Mouse (Mus musculus) fibroblast of lung, adult 2 months (primary cell): ENCODE data around the gene Rint1.
"Not testable (repeated sequence)": the region's sequence is repeated elsewhere in the genome, so short reads cannot be mapped to it uniquely, and the experiment has no call there.

ENCODE experiments used
- DNase-seq: peaks from one replicate; pipeline ENCODE4 v3.0.0-alpha.2; 2011; ENCODE audit warnings: low read depth

Gene Rint1

DNA sequence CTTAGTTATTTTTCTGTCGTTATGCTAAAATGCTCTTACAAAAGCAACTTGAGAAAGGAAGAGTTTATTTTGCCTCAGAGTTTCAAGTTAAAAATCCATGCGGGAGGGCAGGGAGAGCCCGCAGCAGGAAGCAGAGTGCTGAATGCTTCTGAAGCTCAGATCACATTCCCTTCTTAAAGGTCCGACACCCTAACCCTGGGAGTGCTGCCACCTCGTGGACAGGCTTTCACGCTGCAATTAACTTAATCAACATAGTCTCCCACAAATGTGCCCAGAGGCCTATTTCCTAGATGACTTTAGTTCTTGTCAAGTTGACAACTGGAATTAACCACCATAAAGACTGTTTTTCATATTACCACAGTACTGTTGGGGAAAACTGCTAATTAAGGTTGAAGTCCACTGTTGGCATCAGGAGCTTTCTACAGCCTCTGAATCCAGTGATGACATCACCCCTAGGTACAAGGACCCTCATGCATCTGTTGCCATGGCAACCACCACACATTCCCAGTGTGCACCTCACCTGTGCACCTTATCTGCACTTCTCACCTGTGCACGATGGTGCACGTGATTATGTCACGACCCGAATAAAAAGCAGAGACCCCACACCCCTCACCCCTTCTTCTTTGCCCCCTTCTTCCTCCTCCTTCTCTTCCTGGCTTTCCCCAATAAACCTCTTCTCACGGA lies 39.0 kb downstream of the Rint1 start:
- DNase-seq: no peak

DNA sequence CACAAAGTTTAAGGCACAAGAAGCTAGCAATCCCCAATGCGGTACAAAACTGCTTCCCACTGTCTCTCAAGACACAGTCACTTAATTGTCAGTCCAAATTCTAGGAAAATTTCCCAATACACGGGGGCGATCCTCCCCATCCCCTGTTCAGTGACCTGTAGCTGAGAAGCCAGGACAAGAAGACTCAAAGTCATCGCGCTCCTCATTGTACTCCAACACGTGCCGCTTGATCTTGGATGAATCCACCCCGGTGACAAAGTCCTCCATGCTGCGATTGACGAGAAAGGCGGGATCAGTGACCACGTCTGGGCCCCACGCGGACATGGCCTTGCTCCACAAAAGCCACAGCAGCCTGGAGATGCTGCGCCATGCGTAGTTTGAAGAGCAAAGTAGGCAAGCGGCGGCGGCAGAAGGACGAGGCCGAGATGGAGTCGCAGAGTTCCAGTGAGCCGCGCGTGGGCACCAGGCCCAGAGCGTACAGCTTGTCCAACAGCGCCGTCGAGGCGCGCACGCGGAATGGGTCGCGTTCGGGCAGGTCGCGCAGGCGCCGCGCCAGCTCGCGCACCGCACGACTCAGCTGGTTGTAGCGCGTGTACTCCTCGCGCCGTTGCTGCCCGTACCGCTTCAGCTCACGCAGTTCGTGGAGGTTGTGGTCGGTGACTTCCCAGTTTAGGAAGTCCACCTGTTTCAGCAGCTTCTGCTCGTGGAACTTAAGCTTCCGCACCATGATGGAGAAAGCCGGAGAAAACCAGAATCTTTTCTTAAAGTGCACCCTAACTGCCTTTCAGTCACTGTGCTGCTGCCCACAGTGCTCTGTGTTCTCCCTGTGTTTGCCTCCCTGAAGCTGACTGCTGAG lies 43.6 kb downstream of the Rint1 start:
- no peak for DNase-seq

DNA sequence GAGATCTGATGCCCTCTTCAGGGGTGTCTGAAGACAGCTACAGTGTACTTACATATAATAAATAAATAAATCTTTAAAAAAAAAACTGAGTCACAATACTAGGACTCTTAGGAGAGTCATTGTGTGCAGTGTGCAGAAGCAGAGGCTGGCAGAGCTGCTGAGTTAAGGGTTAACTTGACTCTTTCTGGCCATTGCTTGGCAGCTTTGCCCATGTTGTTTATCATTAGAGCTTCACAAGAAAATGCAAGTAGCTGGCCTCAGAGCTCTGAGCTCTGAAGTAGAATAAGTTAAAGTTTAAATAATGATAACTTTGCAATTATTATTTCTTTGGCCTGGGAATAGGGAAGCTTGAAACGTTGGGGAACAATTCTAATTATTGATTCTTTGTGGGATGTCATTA lies 48.2 kb downstream of the Rint1 start:
- DNase-seq: not testable (repeated sequence)

DNA sequence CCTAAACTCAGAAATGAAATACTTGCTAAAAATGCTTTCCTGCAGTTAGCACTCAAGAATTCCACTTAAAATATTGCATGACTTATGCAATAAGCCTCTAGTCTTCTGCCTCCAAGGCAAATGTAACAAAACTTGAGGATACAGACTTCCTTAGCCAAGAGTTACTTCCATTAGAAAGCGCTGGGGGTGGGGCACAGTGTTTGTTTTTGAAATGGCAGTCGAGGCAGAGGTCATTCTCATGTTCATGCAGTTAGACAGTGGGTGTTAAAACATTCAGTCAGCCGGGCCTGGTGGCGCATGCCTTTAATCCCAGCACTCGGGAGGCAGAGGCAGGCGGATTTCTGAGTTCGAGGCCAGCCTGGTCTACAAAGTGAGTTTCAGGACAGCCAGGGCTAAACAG lies 50.6 kb downstream of the Rint1 start:
- no peak for DNase-seq

DNA sequence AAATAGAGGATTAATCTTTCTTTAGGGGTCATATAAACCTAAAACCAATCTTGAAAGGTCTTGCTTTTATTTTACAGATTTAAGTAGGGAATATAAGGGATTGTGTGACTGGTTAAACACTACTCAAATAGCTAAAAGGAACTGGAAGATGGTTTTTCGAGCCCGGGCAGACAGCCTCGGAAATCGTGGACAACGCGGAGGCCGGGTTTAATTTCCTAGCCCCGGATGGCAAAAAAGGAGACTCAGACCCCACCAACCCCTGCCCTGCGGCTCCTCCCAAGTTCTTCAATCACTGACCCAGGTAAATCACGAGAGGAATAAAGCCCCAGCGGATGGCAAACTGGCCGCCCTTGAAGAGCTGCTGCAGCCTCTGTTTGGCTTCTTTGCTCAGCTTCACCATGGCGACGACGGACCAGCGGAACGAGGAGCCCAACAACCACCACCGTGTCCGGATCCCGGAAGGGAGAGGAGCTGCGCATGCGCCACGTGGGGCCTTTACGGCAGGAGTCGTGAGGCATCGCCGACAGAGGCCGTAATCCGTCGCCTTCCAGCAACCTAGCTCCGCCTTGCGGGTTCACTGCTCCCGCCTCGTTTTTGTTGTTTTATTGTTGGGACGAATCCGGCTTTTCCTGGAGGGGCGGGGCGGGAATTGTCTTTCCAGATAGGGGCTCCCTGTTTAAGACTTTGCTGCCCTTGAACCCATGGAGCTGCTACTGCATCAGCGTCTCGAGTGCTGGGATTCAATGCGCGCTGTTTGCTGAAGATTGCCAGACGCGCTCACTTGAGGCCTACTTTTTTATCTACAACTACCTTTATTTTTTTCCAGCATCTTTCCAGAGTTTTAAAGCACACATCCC lies 56.4 kb downstream of the Rint1 start, which contains the start of gene Tomm7:
Tomm7 (minus strand) TSS at position 488 of the 857 bp plus-strand sequence.
- DNase-seq: peak; percentile 97

DNA sequence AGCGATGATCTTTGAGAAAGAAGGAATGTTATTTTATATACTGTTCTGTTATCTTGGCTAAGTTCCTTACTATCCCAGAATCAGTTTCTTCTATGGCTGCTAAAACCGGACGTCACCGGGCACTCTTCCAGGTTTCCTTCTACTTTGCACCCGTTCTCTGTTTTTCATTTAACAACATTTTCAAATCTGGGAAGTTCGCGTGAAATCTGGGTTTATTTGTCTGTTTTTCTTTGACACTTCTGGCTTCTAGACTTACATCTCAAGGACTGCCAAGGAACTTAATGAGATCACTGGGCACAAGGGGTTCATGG lies 57.0 kb downstream of the Rint1 start:
- DNase-seq: no peak

DNA sequence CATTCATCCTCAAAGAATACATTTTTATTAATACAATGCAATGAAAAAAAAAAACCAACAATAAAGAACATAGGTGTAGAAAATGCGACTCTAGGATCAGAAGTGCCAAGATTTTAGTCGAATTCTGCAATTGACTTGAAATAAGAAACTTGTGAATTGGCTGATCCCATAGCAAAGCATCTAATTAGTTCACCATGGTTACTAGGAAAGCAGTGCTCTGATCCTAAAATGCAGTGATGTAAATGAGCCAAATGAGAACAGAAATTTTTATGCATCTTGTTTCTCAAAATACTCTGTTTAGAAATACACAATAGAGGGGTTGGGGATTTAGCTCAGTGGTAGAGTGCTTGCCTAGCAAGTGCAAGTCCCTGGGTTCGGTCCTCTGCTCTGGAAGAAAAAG lies 57.6 kb downstream of the Rint1 start:
- no peak for DNase-seq

DNA sequence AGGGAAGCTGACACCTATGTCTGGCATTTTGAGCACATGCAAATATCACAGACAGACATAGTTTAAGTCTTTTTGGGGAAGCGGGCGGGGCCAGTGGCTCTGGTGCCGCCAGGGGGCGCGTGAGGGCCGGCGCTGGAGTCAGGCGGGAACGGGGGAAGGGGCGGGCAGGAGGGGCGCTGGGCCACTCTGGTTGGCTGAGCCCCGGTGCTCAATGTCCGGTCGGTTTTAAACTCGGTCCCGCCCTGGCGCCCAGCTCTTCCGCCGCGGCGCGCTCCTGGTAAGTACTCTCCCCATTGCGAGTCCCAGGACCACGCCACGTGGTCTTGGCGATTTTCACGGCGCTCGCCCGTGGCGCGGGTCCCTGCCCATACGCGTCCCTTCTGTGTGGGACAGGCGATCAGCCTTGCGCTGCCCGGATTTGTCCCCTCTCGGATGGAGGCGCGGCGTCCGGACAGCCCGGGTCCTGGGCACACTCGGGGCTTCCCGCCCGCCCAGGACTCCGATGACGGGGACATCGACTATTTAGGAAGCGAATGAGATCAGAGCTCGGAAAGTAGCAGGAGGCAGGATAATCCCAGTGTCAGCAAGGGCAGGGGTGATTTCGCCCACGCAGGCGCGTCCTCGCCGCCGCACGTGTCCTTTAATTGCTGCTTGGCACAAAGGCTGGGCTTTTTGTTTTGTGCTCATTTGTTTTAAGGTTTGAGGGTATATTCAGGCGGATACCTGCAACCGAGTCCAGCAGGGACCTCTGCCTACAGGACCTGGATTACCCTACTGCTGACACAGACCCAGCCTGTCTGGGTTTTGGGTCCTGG lies 63.0 kb downstream of the Rint1 start:
- DNase-seq: peak; percentile 61

DNA sequence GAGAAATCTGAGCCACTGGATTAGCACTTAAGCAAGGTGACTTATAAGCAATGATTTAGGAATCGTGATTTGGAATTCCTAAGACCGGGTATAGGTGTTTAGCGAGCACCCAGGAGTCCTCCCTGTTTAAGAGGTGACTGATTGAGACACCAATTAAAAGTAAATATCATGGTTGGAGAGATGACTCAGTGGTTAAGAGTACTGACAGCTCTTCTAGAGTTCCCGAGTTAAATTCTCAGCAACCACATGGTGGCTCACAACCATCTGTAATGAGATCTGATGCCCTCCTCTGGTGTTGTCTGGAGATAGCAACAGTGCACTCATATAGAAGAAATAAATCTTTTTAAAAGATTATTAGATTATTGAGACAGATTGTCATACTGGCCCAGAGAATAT lies 63.6 kb downstream of the Rint1 start:
- not testable (repeated sequence) for DNase-seq

DNA sequence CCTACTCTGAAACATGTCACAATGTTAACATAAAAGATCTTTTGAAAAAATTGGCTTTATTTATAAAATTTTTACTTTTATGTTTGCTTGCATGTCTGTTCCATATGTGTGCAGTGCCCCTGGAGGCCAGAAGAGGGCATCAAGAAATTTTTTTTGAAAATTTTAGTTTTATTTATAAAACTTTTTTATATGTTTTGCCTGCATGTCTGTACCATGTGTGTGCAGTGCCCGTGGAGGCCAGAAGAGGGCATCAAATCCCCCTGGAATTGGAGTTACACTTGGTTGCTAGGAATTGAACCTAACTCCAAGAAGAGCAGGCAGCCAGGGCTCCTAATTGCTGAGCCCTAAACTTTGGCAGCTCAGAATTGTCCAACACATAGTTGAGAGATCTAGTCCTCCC lies 65.4 kb downstream of the Rint1 start:
- not testable (repeated sequence) for DNase-seq

DNA sequence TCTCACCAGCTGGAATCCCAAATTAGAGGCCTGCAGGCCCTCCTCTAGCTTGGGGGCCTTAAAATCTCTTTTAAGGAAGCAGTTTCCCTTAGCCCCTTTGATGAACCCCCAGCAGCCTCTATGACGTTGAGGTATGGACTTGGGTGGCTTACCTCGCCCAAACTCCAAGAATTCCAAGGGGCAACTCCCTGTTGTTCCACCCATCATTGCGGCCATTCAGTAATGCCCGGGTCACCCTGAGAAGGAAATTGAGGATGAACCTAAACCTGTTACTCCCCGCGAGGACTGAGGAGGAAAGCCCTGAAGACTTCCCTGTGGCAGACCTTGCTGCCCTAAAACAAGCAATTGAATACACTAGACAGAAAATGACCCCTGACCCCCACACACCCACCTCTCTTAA lies 68.0 kb downstream of the Rint1 start:
- DNase-seq: no peak

DNA sequence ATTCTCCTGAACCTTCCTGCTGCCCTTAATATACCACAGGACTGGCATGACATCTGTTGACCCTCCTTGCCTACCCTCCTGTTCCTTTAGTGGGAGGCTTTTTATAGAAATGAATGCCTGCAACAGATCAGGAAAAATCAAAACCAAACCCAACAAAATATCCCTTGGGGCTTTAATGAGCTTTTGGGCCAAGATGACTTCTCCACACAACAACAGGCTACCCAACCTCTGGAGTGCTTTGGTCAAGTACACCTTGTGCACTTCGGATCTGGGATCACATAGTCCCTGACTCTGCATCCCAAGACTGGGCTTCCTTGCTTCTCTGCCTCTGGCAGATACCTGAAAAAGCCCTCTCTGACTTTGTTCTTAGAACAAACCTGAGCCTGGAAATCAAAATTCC lies 68.7 kb downstream of the Rint1 start:
- no peak for DNase-seq

DNA sequence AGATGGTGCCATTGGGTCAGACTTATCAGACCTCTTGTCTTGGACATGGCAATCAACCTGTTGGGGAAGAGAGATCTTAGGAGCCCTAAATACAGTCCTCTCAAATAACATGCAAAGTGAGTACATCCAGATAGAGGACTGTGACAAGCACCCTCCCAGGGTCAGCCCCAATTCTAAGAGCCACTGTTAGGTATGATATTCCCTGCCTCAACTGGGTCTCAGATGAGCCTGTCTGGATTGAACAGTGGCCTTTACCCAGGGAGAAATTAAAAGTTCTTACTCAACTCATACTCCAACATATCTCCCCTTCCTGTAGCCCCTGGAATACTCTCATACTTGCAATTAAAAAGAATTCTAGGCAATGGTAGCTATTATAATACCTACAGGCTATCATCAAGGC lies 69.7 kb downstream of the Rint1 start:
- no peak for DNase-seq

DNA sequence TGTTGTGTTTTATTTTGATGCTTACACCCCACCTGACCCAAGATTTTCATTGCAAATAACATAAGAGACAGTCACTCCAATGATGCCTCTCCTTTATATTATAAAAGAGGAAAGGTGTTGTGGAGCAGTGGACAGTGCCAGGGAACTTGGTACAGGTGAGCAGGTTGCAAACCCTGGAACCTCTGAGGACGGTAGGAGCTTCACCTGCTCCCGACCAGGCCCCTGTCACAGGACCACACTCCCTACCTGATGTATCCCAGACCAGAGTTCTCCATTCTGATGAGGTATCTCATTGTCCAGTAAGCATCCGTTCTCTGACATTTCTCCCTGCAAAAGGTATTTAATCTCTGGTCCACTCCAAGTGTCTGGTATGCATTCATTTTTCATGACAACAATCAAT lies 70.5 kb downstream of the Rint1 start:
- no peak for DNase-seq

DNA sequence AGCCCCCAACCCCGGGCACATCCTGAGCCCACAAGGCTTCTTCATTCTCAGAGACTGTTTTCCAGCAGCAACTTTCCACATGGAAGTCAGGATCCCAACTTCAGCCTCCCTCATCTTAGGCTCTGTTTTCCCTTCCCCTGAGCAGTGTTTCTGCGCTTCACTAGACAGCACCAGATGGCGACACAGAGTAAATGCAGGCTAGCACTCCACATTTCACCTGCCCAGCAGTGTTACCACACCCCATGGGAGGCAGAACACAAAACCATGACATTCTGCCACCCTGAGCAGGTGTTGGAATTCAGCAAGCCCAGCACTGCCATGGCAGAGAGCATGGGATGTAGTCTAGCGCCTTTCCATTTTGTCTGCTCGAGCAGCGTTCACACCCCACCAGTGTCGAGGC lies 71.1 kb downstream of the Rint1 start:
- no peak for DNase-seq

DNA sequence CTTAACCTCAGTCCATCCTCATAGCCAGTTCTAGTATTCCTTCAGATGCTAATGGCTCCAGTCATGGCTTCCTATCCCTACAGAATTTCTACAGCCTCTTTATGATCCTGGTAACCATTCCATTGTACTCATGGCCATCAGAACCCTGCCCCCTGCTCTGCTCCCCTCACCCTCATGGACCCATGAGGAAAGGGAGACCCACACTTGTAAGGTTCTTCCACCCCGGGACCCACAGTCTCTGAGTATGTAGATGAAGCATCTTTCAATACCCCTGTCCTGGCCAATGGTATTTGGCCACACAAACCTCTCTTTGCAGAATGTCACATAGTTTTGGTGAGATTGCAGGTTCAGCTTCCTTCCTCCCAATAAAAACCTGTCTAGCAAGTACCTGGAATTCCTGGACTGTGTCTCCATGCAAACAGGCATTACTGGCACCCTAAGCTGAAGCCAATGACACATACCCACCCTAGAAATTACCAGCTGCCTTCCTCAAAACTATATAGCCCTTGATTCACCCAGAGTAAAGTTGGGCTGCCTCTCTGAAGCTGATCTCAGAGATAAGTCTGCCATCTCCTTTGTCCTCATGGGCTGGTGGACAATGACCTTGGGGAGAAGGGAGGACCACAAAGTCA lies 71.7 kb downstream of the Rint1 start:
- DNase-seq: no peak

DNA sequence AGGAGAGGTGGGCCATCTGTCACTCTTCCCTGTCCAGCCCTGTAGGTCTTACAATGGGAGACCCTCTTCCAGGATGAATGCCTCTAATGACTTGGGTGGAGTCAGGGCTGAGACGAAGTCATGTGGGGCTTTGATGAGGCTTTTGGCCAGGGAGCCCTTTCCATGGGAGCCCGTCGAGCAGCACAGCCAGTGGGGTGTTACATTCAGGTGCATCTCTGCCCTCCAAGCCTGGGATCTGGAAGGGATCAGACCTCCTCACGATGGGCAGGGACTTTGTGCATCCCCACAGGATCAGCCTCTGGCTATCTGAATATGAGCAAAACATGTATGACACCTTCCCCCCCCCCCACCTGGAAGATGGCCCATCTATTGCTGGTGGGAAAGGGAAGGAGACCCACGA lies 72.4 kb downstream of the Rint1 start:
- DNase-seq: no peak

DNA sequence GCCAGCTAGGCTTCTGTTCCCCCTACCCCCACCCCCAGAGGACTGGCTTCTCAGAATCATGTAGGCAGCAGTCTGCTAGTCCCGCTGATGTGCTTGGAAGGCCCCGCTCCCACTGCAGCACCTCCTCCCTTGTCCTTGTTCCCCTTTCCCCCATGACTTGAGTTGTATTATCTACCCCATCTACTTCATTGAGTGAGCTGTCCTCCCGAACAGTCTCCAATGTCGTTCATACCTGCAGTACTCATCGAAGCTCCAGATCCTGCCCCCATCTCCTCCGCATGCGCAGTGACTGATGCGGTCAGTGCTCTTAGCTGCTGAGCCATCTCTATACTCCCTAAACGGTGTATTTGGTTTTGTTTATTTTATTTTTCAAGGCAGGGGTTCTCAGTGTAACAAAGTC lies 74.2 kb downstream of the Rint1 start:
- DNase-seq: no peak

DNA sequence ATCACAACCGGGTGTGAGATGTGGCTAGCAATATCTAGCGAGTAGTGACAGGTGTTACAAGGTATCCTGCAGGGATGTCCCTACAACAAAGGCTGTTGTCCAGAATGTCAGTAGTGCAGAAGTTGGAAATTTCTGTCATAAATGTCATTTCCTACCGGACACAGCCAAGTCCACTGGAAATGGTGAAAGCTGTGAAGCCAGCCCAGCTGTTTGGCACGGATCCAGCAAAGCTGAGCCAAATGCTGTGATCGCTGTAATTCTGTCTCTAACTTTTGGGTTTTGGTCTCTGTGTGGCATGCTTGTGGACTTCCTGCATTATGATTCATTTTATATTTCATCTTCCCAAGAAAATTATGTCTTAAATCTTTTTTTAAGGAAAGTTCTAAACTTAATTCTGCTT lies 74.8 kb downstream of the Rint1 start:
- no peak for DNase-seq

DNA sequence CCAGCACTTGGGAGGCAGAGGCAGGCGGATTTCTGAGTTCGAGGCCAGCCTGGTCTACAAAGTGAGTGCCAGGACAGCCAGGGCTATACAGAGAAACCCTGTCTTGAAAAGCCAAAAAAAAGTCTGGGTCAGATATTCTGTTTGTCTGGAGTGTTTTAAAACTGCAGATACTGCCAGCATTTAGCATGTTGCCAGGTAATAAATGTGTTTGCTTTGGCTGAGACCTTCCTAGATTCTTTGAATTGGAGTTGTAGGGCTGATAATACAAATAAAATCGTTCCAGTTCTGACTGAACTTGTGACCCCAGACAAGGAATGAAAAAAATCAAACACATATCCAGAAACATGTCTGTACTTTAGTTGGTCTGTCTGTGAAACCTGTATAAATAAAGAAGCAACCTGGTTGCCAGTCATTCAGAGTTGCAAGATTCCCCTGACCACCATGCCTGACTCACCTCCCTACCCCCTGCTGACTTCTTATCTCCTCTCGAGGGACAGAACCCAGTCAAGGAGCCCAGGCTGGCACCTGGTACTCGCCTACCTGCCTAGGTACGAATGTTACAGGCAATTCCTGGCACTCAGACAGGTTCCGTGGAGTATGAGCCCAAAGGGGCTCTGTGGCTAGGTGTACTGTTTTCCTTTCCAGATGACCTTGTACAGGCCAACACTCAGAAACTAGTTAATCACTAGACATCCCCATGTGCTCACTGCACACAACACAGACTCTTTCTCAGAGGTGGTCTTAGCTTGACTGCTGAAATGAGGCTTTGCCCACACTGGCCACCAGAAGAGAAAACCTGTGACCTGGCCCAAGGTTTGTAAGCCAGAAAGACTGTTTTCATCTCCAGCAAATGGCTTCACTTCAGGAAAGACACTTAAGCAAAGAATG lies 75.9 kb downstream of the Rint1 start:
- no peak for DNase-seq
